Mouse (Mus musculus) heart, embryonic 13.5 days (tissue): ENCODE results near the gene Eif6. TPM values are rescaled to one million over a fixed set of nuclear protein-coding genes. Genes with fewer than 3 reads are reported as not detected.

Experiments used
- ATAC-seq: fragments of 200-750 bp; cut with Nextera tagmentation; 2 replicates; pipeline ENCODE4 v1.8.0; 2017; ENCODE audit warnings: moderate TSS enrichment; ENCODE audit not compliant: insufficient number of reproducible peaks, low FRiP score, low TSS enrichment; ENCODE audit errors: extremely low read depth
- H3K27ac ChIP-seq: fragments of 300-500 bp; sonication (generic); replicated peaks from 2 replicates; pipeline ENCODE4 v1.5.1; 2015; ENCODE audit warnings: moderate library complexity, mild to moderate bottlenecking, inconsistent platforms
- H3K27me3 ChIP-seq: fragments of 300-500 bp; sonication (generic); replicated peaks from 2 replicates; pipeline ENCODE4 v1.6.1; 2015; ENCODE audit warnings: mild to moderate bottlenecking, inconsistent platforms
- H3K36me3 ChIP-seq: fragments of 300-500 bp; sonication (generic); 2 replicates; pipeline ENCODE4 v1.6.1; 2015; ENCODE audit warnings: mild to moderate bottlenecking, inconsistent platforms
- H3K4me1 ChIP-seq: fragments of 300-500 bp; sonication (generic); 2 replicates; pipeline ENCODE4 v1.6.1; 2015; ENCODE audit warnings: inconsistent platforms
- H3K4me2 ChIP-seq: fragments of 300-500 bp; sonication (generic); 2 replicates; pipeline ENCODE4 v1.6.1; 2015; ENCODE audit warnings: inconsistent platforms, mild to moderate bottlenecking, moderate library complexity
- H3K4me3 ChIP-seq: fragments of 300-500 bp; sonication (generic); 2 replicates; pipeline ENCODE4 v1.5.1; 2015; ENCODE audit warnings: moderate library complexity, mild to moderate bottlenecking, inconsistent platforms
- H3K9ac ChIP-seq: fragments of 300-500 bp; sonication (generic); 2 replicates; pipeline ENCODE4 v1.6.1; 2015; ENCODE audit warnings: inconsistent platforms, mild to moderate bottlenecking, moderate library complexity
- H3K9me3 ChIP-seq: fragments of 300-500 bp; sonication (generic); 2 replicates; pipeline ENCODE4 v1.6.1; 2016; ENCODE audit warnings: inconsistent platforms
- WGBS: fragments of 180-500 bp; shearing (Covaris S2); methylation state at CpG from one replicate; pipeline ENCODE4 v1.1.7; 2015; ENCODE audit warnings: mixed read lengths; 5-methylcytosine and 5-hydroxymethylcytosine counted together
- polyA plus RNA-seq: library from polyadenylated mRNA; unstranded; fragments of >200 nt; fragmentation: Nextera tagmentation; extraction: Ambion mirVana; gene quantifications from 2 replicates; pipeline ENCODE4 v1.2.1, GENCODE M21; 2015

Eif6 gene
- polyA plus RNA-seq, 1 experiment from 2014 or later = 127 TPM

DNA sequence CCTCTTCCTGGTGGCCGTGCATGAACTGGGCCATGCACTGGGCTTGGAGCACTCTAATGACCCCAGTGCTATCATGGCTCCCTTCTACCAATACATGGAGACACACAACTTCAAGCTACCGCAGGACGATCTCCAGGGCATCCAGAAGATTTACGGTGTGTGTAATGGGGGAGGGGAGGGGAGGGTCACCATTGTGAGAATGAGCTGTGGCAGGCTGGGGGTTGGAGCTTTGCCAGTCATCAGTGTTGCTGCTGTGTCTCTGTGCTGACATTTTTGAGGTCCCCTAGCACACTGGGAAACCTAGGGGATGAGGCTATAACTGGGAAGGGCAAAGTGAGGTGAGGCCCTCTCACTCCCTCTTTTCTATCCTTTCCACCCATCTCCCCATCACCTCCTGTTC lies 19.3 kb downstream of the Eif6 start:
- WGBS = 68% methylated on average over 4 of the region's 4 CpGs
- Histone ChIP-seq H3K4me1 (peaks cover 11% of the 10 kb centered on the region), H3K9ac (no peak overlapping the region), H3K9me3 (0 out of 2 replicates have a peak, but pooled peaks cover 4% of the 10 kb centered on the region), H3K4me2 (no peak overlapping the region), H3K27ac (no peak overlapping the region), H3K27me3 (no peaks in the 10 kb centered on the region; the same call in 1 of the 2 replicates), H3K4me3 (no peak overlapping the region), H3K36me3 (no peaks in the 10 kb centered on the region)
- no peak for ATAC-seq

DNA sequence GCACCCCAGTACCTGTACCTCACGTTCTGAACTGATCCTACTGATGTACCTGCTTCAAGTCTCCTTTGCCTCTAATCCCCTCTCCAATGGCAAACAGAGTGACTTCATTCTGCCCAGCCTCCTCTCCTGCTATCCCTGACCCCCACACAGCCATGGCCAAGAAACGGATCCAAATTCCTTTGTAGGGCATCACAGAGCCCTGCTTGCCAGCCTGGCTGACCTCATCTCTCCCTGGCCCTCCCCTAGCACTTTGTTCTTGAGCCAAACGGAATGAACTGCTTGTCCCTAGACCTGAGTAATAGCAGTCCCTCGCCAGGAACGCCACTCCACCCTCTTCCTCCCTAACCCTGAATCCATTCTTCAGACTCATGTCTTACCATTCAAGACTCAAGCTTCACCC lies 20.2 kb downstream of the Eif6 start:
- Histone ChIP-seq H3K4me1 (peaks cover 11% of the 10 kb centered on the region), H3K27ac (no peak overlapping the region), H3K9me3 (0 out of 2 replicates have a peak, but pooled peaks cover 4% of the 10 kb centered on the region), H3K4me3 (no peak overlapping the region), H3K36me3 (no peaks in the 10 kb centered on the region), H3K9ac (no peak overlapping the region), H3K4me2 (no peak overlapping the region), H3K27me3 (no peaks in the 10 kb centered on the region)
- no peak for ATAC-seq
- WGBS = 55% methylated on average over 5 of the region's 5 CpGs

DNA sequence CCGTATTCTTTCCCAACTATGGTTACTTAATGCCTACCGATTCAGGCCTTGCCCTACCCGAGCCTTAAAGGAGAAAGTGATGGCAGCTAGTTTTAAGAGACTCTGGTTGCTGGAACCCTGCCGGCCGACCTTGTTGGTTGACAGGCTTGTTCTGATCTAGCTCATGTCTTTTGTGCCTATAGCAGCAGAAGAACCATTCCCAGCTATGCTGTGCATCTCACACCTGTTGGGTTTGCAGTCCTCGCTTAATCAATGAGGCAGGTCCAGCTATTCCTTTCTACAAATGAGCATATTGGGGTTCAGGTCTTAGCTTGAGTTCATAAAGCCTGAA lies 20.8 kb downstream of the Eif6 start:
- H3K9ac ChIP-seq = no peak overlapping the region
- H3K4me3 ChIP-seq = no peak overlapping the region
- H3K27me3 ChIP-seq = 0 out of 2 replicates have a peak, but pooled peaks cover 6% of the 10 kb centered on the region
- ATAC-seq = no peak
- H3K9me3 ChIP-seq = 0 out of 2 replicates have a peak, but pooled peaks cover 4% of the 10 kb centered on the region
- no peaks in the 10 kb centered on the region for H3K36me3 ChIP-seq
- H3K27ac ChIP-seq = no peak overlapping the region
- H3K4me1 ChIP-seq = peaks cover 11% of the 10 kb centered on the region
- H3K4me2 ChIP-seq = no peak overlapping the region
- 62% methylated on average over 6 of the region's 6 CpGs for WGBS

DNA sequence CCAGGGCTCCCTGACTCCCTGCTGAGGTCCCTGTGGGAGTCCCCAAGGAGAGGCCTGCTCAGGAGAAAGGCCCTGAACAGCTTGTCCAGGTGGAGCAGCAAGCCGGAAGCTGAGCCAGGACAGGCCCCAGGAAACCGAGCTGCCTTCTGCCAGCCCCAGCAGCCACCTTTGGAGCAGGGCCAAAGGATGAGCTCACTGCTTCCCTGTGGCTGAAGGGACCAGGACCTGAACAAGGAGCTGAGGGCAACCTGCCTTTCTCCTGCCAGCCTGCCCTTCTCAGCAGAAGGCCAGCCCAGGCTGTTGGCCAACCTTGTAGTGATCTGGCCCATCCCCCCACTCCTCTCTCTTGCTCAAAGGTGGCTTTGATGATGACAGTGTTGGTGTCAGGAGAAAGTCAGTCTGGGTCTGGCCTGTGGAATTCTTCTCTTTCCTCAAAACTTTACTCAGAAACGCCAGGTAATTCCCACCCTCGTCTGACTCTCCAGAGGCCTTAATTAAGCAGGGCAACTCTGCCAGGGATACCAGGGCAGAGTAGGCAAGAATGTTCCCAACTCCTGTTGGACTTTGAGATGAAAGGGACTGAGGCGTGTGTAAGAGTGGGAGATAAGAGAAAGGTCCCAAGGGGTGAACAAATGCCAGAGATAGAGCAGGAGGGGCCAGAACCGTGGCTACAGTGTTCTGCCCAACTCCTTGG lies 21.3 kb downstream of the Eif6 start:
- Histone ChIP-seq H3K9ac (no peak overlapping the region), H3K27me3 (0 out of 2 replicates have a peak, but pooled peaks cover 7% of the 10 kb centered on the region), H3K36me3 (no peaks in the 10 kb centered on the region), H3K9me3 (0 out of 2 replicates have a peak, but pooled peaks cover 4% of the 10 kb centered on the region), H3K4me2 (no peak overlapping the region), H3K4me3 (no peak overlapping the region), H3K27ac (no peak overlapping the region), H3K4me1 (peaks cover 11% of the 10 kb centered on the region)
- no peak for ATAC-seq
- 22% methylated on average over 6 of the region's 6 CpGs for WGBS

DNA sequence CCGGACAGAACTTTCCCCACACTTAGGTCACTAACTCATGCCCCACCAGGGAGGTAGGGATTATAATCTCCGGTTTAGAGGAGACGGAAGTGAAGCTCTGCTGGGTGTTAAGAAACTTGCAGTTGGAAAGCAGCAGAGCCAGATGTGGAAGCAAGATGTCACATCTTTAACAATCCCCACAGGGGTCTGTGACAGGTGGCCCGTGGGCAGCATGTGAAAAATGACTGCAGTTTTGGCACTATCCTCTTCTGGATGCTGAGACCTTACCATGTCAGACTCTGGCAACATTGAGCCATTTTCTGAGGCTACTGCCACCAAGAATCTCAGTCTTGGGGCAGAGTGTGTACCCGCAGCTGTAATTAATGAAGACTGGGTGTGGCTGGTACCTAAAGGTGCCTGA lies 22.7 kb downstream of the Eif6 start:
- whole genome bisulfite sequencing = 66% methylated on average over 5 of the region's 5 CpGs
- no peak overlapping the region for H3K27ac ChIP-seq
- ATAC-seq = no peak
- H3K9me3 ChIP-seq = 0 out of 2 replicates have a peak, but pooled peaks cover 4% of the 10 kb centered on the region
- peaks cover 13% of the 10 kb centered on the region; the same call in 1 of the 2 replicates for H3K27me3 ChIP-seq
- no peaks in the 10 kb centered on the region for H3K36me3 ChIP-seq
- peaks cover 11% of the 10 kb centered on the region for H3K4me1 ChIP-seq
- no peak overlapping the region for H3K9ac ChIP-seq
- no peak overlapping the region for H3K4me2 ChIP-seq
- H3K4me3 ChIP-seq = no peak overlapping the region

DNA sequence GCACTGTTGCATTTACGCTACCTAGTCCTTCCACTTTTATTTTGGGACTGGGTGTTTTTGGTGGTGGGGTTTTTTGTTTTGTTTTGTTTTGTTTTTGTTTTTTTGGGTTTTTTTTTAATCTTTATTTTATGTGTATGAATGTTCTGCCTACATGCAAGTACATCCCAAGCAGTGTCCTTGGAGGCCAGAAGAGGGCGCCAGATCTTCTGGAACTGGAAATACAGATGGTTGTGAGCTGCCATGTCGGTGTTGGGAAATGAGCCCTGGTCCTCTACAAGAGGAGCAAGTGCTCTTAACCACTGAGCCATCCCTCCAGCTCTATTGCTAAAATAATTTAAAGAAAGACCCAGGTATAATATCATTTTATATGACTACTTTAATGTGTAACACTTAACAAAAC lies 24.0 kb downstream of the Eif6 start:
- ATAC-seq = no peak
- Histone ChIP-seq H3K36me3 (no peaks in the 10 kb centered on the region), H3K27me3 (peaks cover 21% of the 10 kb centered on the region), H3K9me3 (0 out of 2 replicates have a peak, but pooled peaks cover 4% of the 10 kb centered on the region), H3K9ac (no peak overlapping the region), H3K4me3 (no peak overlapping the region), H3K4me2 (no peak overlapping the region), H3K27ac (no peak overlapping the region), H3K4me1 (peaks cover 11% of the 10 kb centered on the region)
- 50% methylated on average over 3 of the region's 3 CpGs for WGBS

DNA sequence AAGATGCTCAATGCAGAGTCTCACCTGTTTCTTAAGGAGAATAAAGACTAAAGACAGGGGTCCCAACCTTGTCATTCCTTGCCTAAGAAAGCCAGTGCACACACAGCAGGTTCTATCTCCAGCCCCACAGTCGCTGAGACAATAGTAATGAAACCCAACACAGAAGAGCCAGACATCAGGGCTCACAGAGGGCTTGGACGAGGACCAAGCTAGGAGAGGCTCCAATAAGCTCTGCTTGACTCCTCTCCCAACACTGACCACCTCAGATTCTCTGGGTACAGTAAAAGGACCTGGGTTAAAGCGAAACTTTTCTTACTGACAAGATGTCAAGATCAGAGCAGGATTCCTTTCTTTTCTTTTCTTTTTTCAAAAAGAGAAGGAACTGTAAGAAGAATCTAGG lies 28.1 kb downstream of the Eif6 start:
- Histone ChIP-seq H3K9me3 (0 out of 2 replicates have a peak, but pooled peaks cover 4% of the 10 kb centered on the region), H3K27ac (no peak overlapping the region), H3K9ac (no peak overlapping the region), H3K4me1 (no peaks in the 10 kb centered on the region), H3K27me3 (peaks cover 25% of the 10 kb centered on the region), H3K4me3 (no peak overlapping the region), H3K36me3 (no peaks in the 10 kb centered on the region), H3K4me2 (no peak overlapping the region)
- ATAC-seq = no peak
- 43% methylated on average over 3 of the region's 3 CpGs for WGBS

DNA sequence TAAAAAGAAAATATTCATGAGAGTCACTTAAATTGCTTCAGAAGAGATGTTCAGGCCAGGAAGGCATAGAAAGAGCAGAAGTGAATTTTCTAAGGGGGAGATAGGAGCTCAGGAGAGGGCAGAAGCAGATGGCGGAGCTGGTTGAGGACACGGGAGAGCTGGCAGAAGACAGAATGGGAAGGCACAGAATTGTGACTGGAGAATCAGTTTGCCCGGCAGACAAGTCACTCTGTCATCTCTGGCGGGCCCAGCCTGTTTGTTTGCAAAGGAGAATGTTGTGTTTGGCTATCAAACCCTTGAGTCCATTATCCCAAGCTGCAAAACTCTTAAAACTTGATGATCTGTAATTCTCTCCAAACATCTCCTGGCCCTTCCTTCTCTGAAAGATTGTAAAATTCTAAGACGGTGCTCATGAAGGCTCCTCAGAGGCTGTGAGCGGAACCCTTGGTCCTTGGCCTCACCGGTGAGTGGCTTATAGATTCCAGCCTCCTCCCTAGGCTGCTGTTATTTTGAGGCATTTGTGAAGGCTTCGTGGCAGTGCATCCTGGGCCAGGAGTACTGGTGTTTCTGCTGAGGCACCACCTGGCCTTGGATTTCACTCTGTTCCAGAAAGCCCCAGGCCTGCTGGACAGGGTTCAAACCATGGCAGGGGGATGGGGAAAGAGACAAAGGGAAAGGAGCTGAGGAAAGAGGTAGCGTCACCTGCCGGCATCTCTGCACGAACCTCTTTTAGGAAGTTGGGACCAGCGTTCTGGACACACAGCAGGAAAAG lies 31.9 kb downstream of the Eif6 start:
- no peak overlapping the region for H3K4me3 ChIP-seq
- H3K9me3 ChIP-seq = no peaks in the 10 kb centered on the region
- no peaks in the 10 kb centered on the region for H3K36me3 ChIP-seq
- peaks cover 36% of the 10 kb centered on the region for H3K27me3 ChIP-seq
- ATAC-seq = no peak
- H3K4me2 ChIP-seq = no peak overlapping the region
- H3K27ac ChIP-seq = no peak overlapping the region
- no peaks in the 10 kb centered on the region for H3K4me1 ChIP-seq
- 81% methylated on average over 12 of the region's 12 CpGs for WGBS
- H3K9ac ChIP-seq = no peak overlapping the region

DNA sequence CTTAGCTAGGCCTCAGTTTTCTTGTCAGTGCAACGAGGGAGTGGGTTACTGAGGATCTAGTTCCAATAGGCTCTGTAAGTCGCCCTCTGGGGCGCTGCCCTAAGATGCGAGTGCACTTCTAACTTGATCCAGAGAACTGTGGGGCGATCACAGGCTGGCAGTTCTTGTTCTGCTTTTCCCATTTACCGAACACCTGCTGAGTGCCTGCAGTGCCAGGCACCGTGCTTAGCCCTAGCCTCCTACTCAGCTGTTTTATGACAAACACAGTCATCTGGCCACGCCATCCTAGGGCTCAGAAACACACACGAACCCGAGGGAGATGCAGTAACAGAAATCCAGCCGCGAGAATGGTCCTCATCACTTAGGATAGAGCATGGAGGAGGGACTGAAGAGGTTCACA lies 33.8 kb downstream of the Eif6 start:
- Histone ChIP-seq H3K4me3 (no peak overlapping the region), H3K4me2 (peak overlapping the region; percentile 9; the same call in 1 of the 2 replicates), H3K36me3 (no peaks in the 10 kb centered on the region), H3K27me3 (peaks cover 39% of the 10 kb centered on the region), H3K9me3 (no peaks in the 10 kb centered on the region), H3K4me1 (no peaks in the 10 kb centered on the region), H3K9ac (no peak overlapping the region), H3K27ac (no peak overlapping the region)
- ATAC-seq = no peak
- WGBS = 39% methylated on average over 12 of the region's 12 CpGs

DNA sequence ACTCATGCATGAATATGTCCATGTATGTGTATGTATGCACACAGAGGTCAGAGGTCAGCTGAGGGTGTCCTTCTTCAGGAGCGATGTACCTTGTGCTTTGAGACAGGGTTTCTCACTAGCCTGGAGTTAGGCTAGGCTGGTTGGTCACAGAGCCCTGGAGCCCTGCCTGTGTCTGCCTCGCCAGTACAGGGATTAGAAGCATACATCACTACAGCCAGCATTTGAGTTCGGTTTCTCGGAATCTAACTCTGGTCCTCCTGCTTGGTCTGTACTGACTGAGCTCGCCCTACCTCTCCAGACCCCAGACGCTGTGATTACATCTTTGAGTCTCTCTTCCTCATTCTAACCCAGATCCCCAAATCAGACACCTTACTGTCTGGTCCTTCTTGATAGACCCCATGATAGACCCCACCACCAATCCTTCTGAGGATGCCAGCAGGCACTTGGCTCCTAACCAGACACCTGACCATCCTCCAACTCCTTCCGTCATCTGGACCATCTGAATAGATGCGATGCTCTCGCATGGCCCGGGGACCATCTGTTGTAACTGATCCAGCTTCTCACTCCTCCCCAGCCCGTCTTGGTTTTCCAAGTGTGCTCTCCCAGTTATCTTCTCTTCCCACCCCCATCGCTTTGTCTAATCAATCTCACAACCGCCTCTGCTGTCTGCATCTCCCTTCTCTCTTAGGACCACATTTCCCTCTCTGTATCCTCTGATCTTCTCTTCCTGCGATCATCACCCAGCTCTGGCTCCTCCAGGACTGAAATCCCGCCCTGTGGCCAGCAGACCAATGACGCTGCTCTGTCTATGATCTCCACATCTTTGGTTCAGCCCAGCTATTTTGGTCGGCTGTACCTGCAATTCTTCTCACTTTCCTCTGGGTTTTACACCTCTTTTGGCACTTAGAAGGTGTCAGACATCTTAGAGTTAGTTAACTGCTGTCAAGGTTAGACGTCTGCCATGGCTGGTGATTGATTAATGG lies 38.5 kb downstream of the Eif6 start:
- no peaks in the 10 kb centered on the region; the same call in 1 of the 2 replicates for H3K9me3 ChIP-seq
- no peak overlapping the region for H3K4me2 ChIP-seq
- no peak overlapping the region for H3K27ac ChIP-seq
- H3K4me3 ChIP-seq = no peak overlapping the region
- H3K4me1 ChIP-seq = no peaks in the 10 kb centered on the region
- WGBS = 57% methylated on average over 18 of the region's 18 CpGs
- no peak overlapping the region for H3K9ac ChIP-seq
- ATAC-seq = no peak
- H3K27me3 ChIP-seq = peaks cover 43% of the 10 kb centered on the region; the same call in 1 of the 2 replicates
- H3K36me3 ChIP-seq = no peaks in the 10 kb centered on the region

DNA sequence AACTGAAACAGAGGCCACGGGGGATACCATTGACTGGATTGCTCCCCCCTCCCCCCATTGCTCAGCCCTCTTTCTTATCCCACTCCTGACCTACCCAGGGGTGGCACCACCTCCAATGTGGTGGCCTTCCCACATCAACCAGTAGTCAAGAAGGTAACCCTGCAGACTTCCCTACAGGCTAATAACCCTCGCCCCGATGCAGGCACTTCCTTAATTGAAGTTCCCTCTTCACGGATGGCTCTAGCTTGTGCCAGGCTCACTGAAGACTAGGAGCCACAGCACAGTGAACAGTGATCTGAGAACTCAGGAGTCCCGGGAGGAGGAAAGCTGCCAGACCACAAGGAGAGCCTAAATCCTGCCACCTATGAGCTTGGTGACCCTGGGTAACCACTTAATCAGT lies 39.8 kb downstream of the Eif6 start:
- no peak overlapping the region for H3K27ac ChIP-seq
- no peaks in the 10 kb centered on the region; the same call in 1 of the 2 replicates for H3K9me3 ChIP-seq
- WGBS = 64% methylated on average over 5 of the region's 5 CpGs

More for the DNA sequence above, 39.8 kb downstream of the Eif6 start:
- peaks cover 38% of the 10 kb centered on the region; the same call in 1 of the 2 replicates for H3K27me3 ChIP-seq
- H3K4me3 ChIP-seq = no peak overlapping the region
- no peak for ATAC-seq
- H3K4me1 ChIP-seq = no peaks in the 10 kb centered on the region
- H3K36me3 ChIP-seq = no peaks in the 10 kb centered on the region
- no peak overlapping the region for H3K9ac ChIP-seq
- no peak overlapping the region for H3K4me2 ChIP-seq
